10 mouse cellular contexts compared by ENCODE assay signal in genomic region chr13:21253040-21253439, GRCm38 (mm10). TPM values are rescaled to one million over a fixed set of nuclear protein-coding genes. Genes with fewer than 3 reads are reported as not detected.
A peak's percentile ranks its signal among the peaks of the same experiment; 100 is the strongest.
DNase-seq lines count a peak whose midpoint lies in the region; ATAC-seq and TF ChIP-seq lines count a peak whose summit lies in the region.
"Had no signal": no experiment of that assay in that cellular context is flagged by ENCODE, and none has a peak within 500 bp of the region (broad histone marks: within the 10 kb centered on the region; RNA-seq: fewer than 3 reads in every experiment).

No protein-coding gene starts in this region.

- H3K4me1 ChIP-seq in heart, embryonic 12.5 days (replicated peaks): no peaks in the 10 kb centered on the region
- H3K4me1 ChIP-seq in ES-E14 (ENCODE audit: control insufficient read depth in 2 of 2, insufficient read depth in 2 of 2, low read length in 2 of 2, poor library complexity in 1 of 2): peaks cover 0 to 7% of the 10 kb centered on the region in 2 experiments; a peak in 1 of 4 replicates
- H3K4me1 ChIP-seq in hindbrain, embryonic 13.5 days (replicated peaks): peaks cover 5% of the 10 kb centered on the region; the same call in 1 of the 2 replicates
- H3K4me1 ChIP-seq in midbrain, embryonic 14.5 days (ENCODE audit: control insufficient read depth, insufficient read depth, low read length): 0 out of 2 replicates have a peak, but pooled peaks cover 5% of the 10 kb centered on the region

- no peaks in the 10 kb centered on the region for H3K36me3 ChIP-seq in heart, embryonic 12.5 days
- H3K36me3 ChIP-seq in ES-E14 (ENCODE audit: control insufficient read depth, insufficient read depth, low read length, poor library complexity, severe bottlenecking): no peaks in the 10 kb centered on the region
- no peaks in the 10 kb centered on the region for H3K36me3 ChIP-seq in hindbrain, embryonic 13.5 days
- no peaks in the 10 kb centered on the region for H3K36me3 ChIP-seq in midbrain, embryonic 14.5 days (ENCODE audit: control insufficient read depth, insufficient read depth, low read length)

- peak overlapping the region; percentile 80 for H3K4me2 ChIP-seq in heart, embryonic 12.5 days
- H3K4me2 ChIP-seq in hindbrain, embryonic 13.5 days: peak overlapping the region; percentile 60
- peak overlapping the region; percentile 63 for H3K4me2 ChIP-seq in midbrain, embryonic 14.5 days (ENCODE audit: low read length)

- H3K9ac ChIP-seq in heart, embryonic 12.5 days: no peak overlapping the region
- peak overlapping the region; percentile 35; the same call in 1 of the 2 replicates for H3K9ac ChIP-seq in ES-E14 (ENCODE audit: insufficient read depth, low read depth, low read length, poor library complexity, severe bottlenecking)
- H3K9ac ChIP-seq in hindbrain, embryonic 13.5 days: peak overlapping the region; percentile 66; the same call in 1 of the 2 replicates
- H3K9ac ChIP-seq in midbrain, embryonic 14.5 days (replicated peaks; ENCODE audit: low read length): peak overlapping the region; percentile 48; the same call in 1 of the 2 replicates

- ATAC-seq in heart, embryonic 12.5 days (ENCODE audit: insufficient number of reproducible peaks, low FRiP score): no peak
- ATAC-seq in hindbrain, embryonic 13.5 days (ENCODE audit: low FRiP score): peak; percentile 64; the same call in 1 of the 2 replicates
- no peak for ATAC-seq in midbrain, embryonic 14.5 days (ENCODE audit: low FRiP score, low TSS enrichment)

- H3K4me3 ChIP-seq in heart, embryonic 12.5 days: peak overlapping the region; percentile 63
- H3K4me3 ChIP-seq in ES-E14 (ENCODE audit: insufficient read depth in 1 of 2, low read depth in 1 of 2, low read length in 2 of 2, poor library complexity in 1 of 2, severe bottlenecking in 1 of 2): peak overlapping the region; percentile 14 to 76; a peak in 3 of 4 replicates
- H3K4me3 ChIP-seq in hindbrain, embryonic 13.5 days: peak overlapping the region; percentile 55
- H3K4me3 ChIP-seq in midbrain, embryonic 14.5 days (replicated peaks; ENCODE audit: low read depth, low read length): peak overlapping the region; percentile 37

- H3K27ac ChIP-seq in heart, embryonic 12.5 days (ENCODE audit: poor library complexity, severe bottlenecking): no peak overlapping the region
- no peak overlapping the region for H3K27ac ChIP-seq in ES-E14 (ENCODE audit: insufficient read depth, low read depth, low read length, poor library complexity, severe bottlenecking)
- no peak overlapping the region for H3K27ac ChIP-seq in hindbrain, embryonic 13.5 days
- no peak overlapping the region for H3K27ac ChIP-seq in midbrain, embryonic 14.5 days (replicated peaks; ENCODE audit: low read depth, low read length)

- intact Hi-C loops in heart, postnatal 25 days (cut with DNase I): no loop called here

- H3K9me3 ChIP-seq in heart, embryonic 12.5 days (replicated peaks): no peaks in the 10 kb centered on the region
- H3K9me3 ChIP-seq in ES-E14 (ENCODE audit: control insufficient read depth, insufficient read depth, low read depth, low read length): no peaks in the 10 kb centered on the region
- no peaks in the 10 kb centered on the region for H3K9me3 ChIP-seq in hindbrain, embryonic 13.5 days
- H3K9me3 ChIP-seq in midbrain, embryonic 14.5 days (ENCODE audit: control insufficient read depth, low read length): no peaks in the 10 kb centered on the region

- DNase-seq in heart, postnatal 25 days (ENCODE audit: low spot score): no peak
- no peak for DNase-seq in ES-E14 (ENCODE audit: low read depth, low spot score)
- DNase-seq in midbrain, embryonic 14.5 days: no peak
- no peak for DNase-seq in frontal cortex, postnatal 10 days (ENCODE audit: low spot score in 2 of 2)
- no peak for DNase-seq in layer of hippocampus, postnatal 14 days (ENCODE audit: low spot score in 2 of 2)
- no peak for DNase-seq in cerebellum, adult 11 months

- WGBS in heart, embryonic 12.5 days: 28% methylated on average over 5 of the region's 5 CpGs
- WGBS in hindbrain, embryonic 13.5 days: 19% methylated on average over 5 of the region's 5 CpGs
- 24% methylated on average over 5 of the region's 5 CpGs for WGBS in midbrain, embryonic 14.5 days

- in situ Hi-C loops in ES-E14 (cut with MboI; ENCODE audit: low sequenced_read_pairs in 2 of 2, unreplicated experiment in 2 of 2): loop anchor here in 1 of 2 experiments (25.0 kb wide), 2 partner anchors 684 to 759 kb away; partner anchors contain the start of genes Prss16 and Zfp184

- H3K27me3 ChIP-seq in heart, embryonic 12.5 days (replicated peaks): peaks cover 24% of the 10 kb centered on the region
- H3K27me3 ChIP-seq in hindbrain, embryonic 13.5 days: peaks cover 28% of the 10 kb centered on the region
- H3K27me3 ChIP-seq in midbrain, embryonic 14.5 days (ENCODE audit: control insufficient read depth, insufficient read depth, low read length): 0 out of 2 replicates have a peak, but pooled peaks cover 5% of the 10 kb centered on the region

TF ChIP-seq in ES-E14, 5 proteins besides CTCF, POLR2A, EP300 and RAD21:
- no peak for TF ChIP-seq ZC3H11A (IDR thresholded peaks at IDR 0.05; ENCODE audit: borderline replicate concordance, low read depth, low read length)
- TF ChIP-seq HCFC1 (IDR thresholded peaks at IDR 0.05; ENCODE audit: borderline replicate concordance, insufficient read depth, low read length): no peak
- no peak for TF ChIP-seq ZNF384 (IDR thresholded peaks at IDR 0.05; ENCODE audit: low read depth, low read length)
- TF ChIP-seq CHD2 (IDR thresholded peaks at IDR 0.05; ENCODE audit: low read depth, low read length): no peak
- no peak for TF ChIP-seq MAFK (IDR thresholded peaks at IDR 0.05; ENCODE audit: insufficient read depth, low read depth, low read length)

RNA-seq across cellular contexts. Expression of gene Gpx5, which starts 39.5 kb away (rescaled TPM):
- not detected in 2 replicates for polyA plus RNA-seq in heart, embryonic 12.5 days (2016; fragmentation: Nextera tagmentation; extraction: Ambion mirVana)
- not detected for total RNA-seq in heart, postnatal 25 days (2021)
- not detected in 2 replicates for total RNA-seq in ES-E14 (2012; rRNA removed)
- polyA plus RNA-seq in hindbrain, embryonic 13.5 days (2015; fragmentation: Nextera tagmentation; extraction: Ambion mirVana): not detected in 2 replicates
- not detected in 2 replicates for polyA plus RNA-seq in midbrain, embryonic 14.5 days (2014; fragmentation: Nextera tagmentation; extraction: Ambion mirVana)
- total RNA-seq in layer of hippocampus, postnatal 14 days (2021): not detected
- total RNA-seq: gastrocnemius, postnatal 4 days; left cerebral cortex, postnatal 36 days had no signal

RNA-seq across cellular contexts. Expression of gene Gpx6, which starts 58.9 kb away (rescaled TPM):
- polyA plus RNA-seq in heart, embryonic 12.5 days (2016; fragmentation: Nextera tagmentation; extraction: Ambion mirVana): not detected in 2 replicates
- total RNA-seq in heart, postnatal 25 days (2021): not detected
- 2.1 and 2.2 TPM in 2 replicates for total RNA-seq in ES-E14 (2012; rRNA removed)
- not detected in 2 replicates for polyA plus RNA-seq in hindbrain, embryonic 13.5 days (2015; fragmentation: Nextera tagmentation; extraction: Ambion mirVana)
- polyA plus RNA-seq in midbrain, embryonic 14.5 days (2014; fragmentation: Nextera tagmentation; extraction: Ambion mirVana): not detected in 2 replicates
- total RNA-seq in layer of hippocampus, postnatal 14 days (2021): not detected
- total RNA-seq: gastrocnemius, postnatal 4 days; left cerebral cortex, postnatal 36 days had no signal
